Mouse (Mus musculus): ENCODE data around the gene Mapk6.

Gene Mapk6

DNA sequence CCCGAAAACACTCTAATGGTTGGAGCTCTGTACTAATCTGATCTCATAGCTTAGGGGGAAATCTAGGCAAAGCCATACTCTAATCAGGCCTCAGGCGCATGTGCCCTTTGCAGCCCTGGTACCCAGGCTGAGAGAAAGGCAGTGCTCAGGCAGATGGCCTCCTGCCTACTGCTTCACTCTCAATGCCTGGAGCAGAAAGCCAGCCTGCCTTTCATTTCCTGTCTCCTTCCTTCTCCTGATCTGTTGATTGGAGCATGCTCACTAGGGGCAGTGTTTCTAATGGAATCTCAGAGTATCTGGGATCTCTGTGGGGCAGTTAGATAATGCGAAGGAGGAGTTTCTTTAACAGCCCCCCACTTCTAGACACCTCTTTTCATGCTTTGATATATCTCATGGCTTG lies 90.4 kb downstream of the Mapk6 start:
- no peak for DNase-seq (ENCODE audit: low spot score in 2 of 2)

All from frontal cortex, postnatal 25 days (tissue).